ENCODE assay signal across 9 mouse cellular contexts in the genomic region with DNA sequence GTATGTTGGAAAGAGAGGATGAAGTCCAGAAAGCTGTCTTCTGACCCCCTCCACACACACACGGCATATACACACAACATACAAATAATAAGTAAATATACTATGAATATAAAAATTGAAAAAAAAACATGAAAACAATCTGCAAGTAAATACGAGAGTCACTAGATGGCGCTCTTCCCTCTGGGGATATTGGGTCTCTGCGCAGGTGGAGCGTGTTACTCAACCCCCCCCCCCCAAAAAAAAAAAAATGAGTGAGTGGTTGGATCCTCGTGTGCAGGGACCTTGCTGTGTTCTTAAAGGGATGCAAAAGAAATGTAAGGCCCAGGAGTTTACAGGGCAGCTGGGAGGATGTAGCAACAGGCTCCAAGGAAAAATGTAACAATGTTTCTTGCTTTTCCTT. TPM values are rescaled to one million over a fixed set of nuclear protein-coding genes. Genes with fewer than 3 reads are reported as not detected.
A peak's percentile ranks its signal among the peaks of the same experiment; 100 is the strongest.
DNase-seq lines count a peak whose midpoint lies in the region; ATAC-seq and TF ChIP-seq lines count a peak whose summit lies in the region.
"Had no signal": no experiment of that assay in that cellular context is flagged by ENCODE, and none has a peak within 500 bp of the region (broad histone marks: within the 10 kb centered on the region; RNA-seq: fewer than 3 reads in every experiment).

No protein-coding gene starts in this region.

- no peak for ATAC-seq in forebrain, embryonic 14.5 days
- ATAC-seq in forebrain, embryonic 11.5 days (replicated peaks; ENCODE audit: low FRiP score) = no peak
- no peak for ATAC-seq in liver, embryonic 12.5 days

- H3K36me3 ChIP-seq in forebrain, embryonic 14.5 days (ENCODE audit: control insufficient read depth, insufficient read depth, low read length) = no peaks in the 10 kb centered on the region
- no peaks in the 10 kb centered on the region for H3K36me3 ChIP-seq in forebrain, embryonic 11.5 days (ENCODE audit: control insufficient read depth, insufficient read depth, low read length)
- no peaks in the 10 kb centered on the region for H3K36me3 ChIP-seq in liver, embryonic 12.5 days
- H3K36me3 ChIP-seq: neural tube, embryonic 13.5 days had no signal

- no peaks in the 10 kb centered on the region for H3K9me3 ChIP-seq in forebrain, embryonic 14.5 days (replicated peaks; ENCODE audit: control insufficient read depth, low read length)
- H3K9me3 ChIP-seq in forebrain, embryonic 11.5 days (ENCODE audit: control insufficient read depth, low read length) = no peaks in the 10 kb centered on the region
- no peaks in the 10 kb centered on the region for H3K9me3 ChIP-seq in liver, embryonic 12.5 days (replicated peaks)
- H3K9me3 ChIP-seq: neural tube, embryonic 13.5 days had no signal

- H3K4me1 ChIP-seq in forebrain, embryonic 14.5 days (ENCODE audit: control insufficient read depth, insufficient read depth, low read length) = no peaks in the 10 kb centered on the region
- no peaks in the 10 kb centered on the region for H3K4me1 ChIP-seq in forebrain, embryonic 11.5 days (replicated peaks; ENCODE audit: control insufficient read depth, insufficient read depth, low read length)
- H3K4me1 ChIP-seq in liver, embryonic 12.5 days = peaks cover 33% of the 10 kb centered on the region
- no peaks in the 10 kb centered on the region; the same call in 1 of the 2 replicates for H3K4me1 ChIP-seq in embryonic fibroblast, embryonic 13.5 days (ENCODE audit: control insufficient read depth, insufficient read depth, low read length)

- H3K4me3 ChIP-seq in forebrain, embryonic 14.5 days (ENCODE audit: low read depth, low read length) = no peak overlapping the region
- H3K4me3 ChIP-seq in forebrain, embryonic 11.5 days (ENCODE audit: low read depth, low read length) = no peak overlapping the region
- H3K4me3 ChIP-seq in liver, embryonic 12.5 days = no peak overlapping the region
- H3K4me3 ChIP-seq in embryonic fibroblast, embryonic 13.5 days (ENCODE audit: insufficient read depth, low read length) = no peak overlapping the region
- H3K4me3 ChIP-seq: neural tube, embryonic 13.5 days had no signal

- H3K27ac ChIP-seq in forebrain, embryonic 14.5 days (ENCODE audit: low read depth, low read length) = no peak overlapping the region
- H3K27ac ChIP-seq in forebrain, embryonic 11.5 days (ENCODE audit: low read depth, low read length) = no peak overlapping the region
- no peak overlapping the region for H3K27ac ChIP-seq in liver, embryonic 12.5 days
- no peak overlapping the region for H3K27ac ChIP-seq in embryonic fibroblast, embryonic 13.5 days (ENCODE audit: insufficient read depth, low read length)
- H3K27ac ChIP-seq: neural tube, embryonic 13.5 days had no signal

- TF ChIP-seq POLR2A in embryonic fibroblast, embryonic 13.5 days (IDR thresholded peaks at IDR 0.05; ENCODE audit: low read depth, low read length) = no peak

- H3K4me2 ChIP-seq in forebrain, embryonic 14.5 days (ENCODE audit: low read length) = no peak overlapping the region
- no peak overlapping the region for H3K4me2 ChIP-seq in forebrain, embryonic 11.5 days (ENCODE audit: low read depth, low read length, severe bottlenecking)
- H3K4me2 ChIP-seq in liver, embryonic 12.5 days = no peak overlapping the region
- H3K4me2 ChIP-seq: neural tube, embryonic 13.5 days had no signal

- 0% methylated on average over 6 of the region's 6 CpGs for WGBS in forebrain, embryonic 14.5 days
- WGBS in forebrain, embryonic 11.5 days = 4% methylated on average over 6 of the region's 6 CpGs
- 2% methylated on average over 6 of the region's 6 CpGs for WGBS in liver, embryonic 12.5 days (ENCODE audit: insufficient replicate concordance)

- peak; percentile 42; the same call in 1 of the 2 replicates for TF ChIP-seq CTCF in embryonic fibroblast, embryonic 13.5 days (IDR thresholded peaks at IDR 0.05; ENCODE audit: borderline replicate concordance, insufficient read depth, low read length)

- no peak overlapping the region for H3K9ac ChIP-seq in forebrain, embryonic 14.5 days (ENCODE audit: low read length)
- no peak overlapping the region for H3K9ac ChIP-seq in forebrain, embryonic 11.5 days (ENCODE audit: low read length)
- H3K9ac ChIP-seq in liver, embryonic 12.5 days = no peak overlapping the region
- H3K9ac ChIP-seq: neural tube, embryonic 13.5 days had no signal

- no peaks in the 10 kb centered on the region for H3K27me3 ChIP-seq in forebrain, embryonic 14.5 days (replicated peaks; ENCODE audit: control insufficient read depth, insufficient read depth, low read length)
- H3K27me3 ChIP-seq in forebrain, embryonic 11.5 days (ENCODE audit: control insufficient read depth, insufficient read depth, low read length) = no peaks in the 10 kb centered on the region
- H3K27me3 ChIP-seq in liver, embryonic 12.5 days (replicated peaks) = peaks cover 13% of the 10 kb centered on the region
- H3K27me3 ChIP-seq: neural tube, embryonic 13.5 days had no signal

- peak; percentile 76 for DNase-seq in forebrain, embryonic 14.5 days (ENCODE audit: low spot score)
- DNase-seq in forebrain, embryonic 11.5 days (ENCODE audit: low spot score) = no peak
- DNase-seq in liver (peak; percentile 24), R1 (ENCODE audit: low read depth, low spot score) (peak; percentile 82)
- DNase-seq in thymus, postnatal 25 days = peak; percentile 29
- DNase-seq in urinary bladder, postnatal 36 days (ENCODE audit: low spot score in 2 of 2) = no peak

RNA-seq across cellular contexts. Expression of gene Srrm1, which starts 5.6 kb away (rescaled TPM):
- 129 and 152 TPM in 2 replicates for polyA plus RNA-seq in forebrain, embryonic 14.5 days (2014; fragmentation: Nextera tagmentation; extraction: Ambion mirVana)
- polyA plus RNA-seq in forebrain, embryonic 11.5 days (2014; fragmentation: Nextera tagmentation; extraction: Ambion mirVana) = 212 and 241 TPM in 2 replicates
- polyA plus RNA-seq in liver, embryonic 12.5 days (2016; fragmentation: Nextera tagmentation; extraction: Ambion mirVana) = 170 and 173 TPM in 2 replicates
- 160 and 173 TPM in 2 replicates for polyA plus RNA-seq in embryonic fibroblast, embryonic 13.5 days (2011; ENCODE audit: insufficient read length, low read depth, missing spikeins)

RNA-seq across cellular contexts. Expression of gene Ncmap, which starts 39.3 kb away (rescaled TPM):
- 0.41 and 0.49 TPM in 2 replicates for polyA plus RNA-seq in forebrain, embryonic 14.5 days (2014; fragmentation: Nextera tagmentation; extraction: Ambion mirVana)
- 0.20 and 0.43 TPM in 2 replicates for polyA plus RNA-seq in forebrain, embryonic 11.5 days (2014; fragmentation: Nextera tagmentation; extraction: Ambion mirVana)
- 0.08 and 0.11 TPM in 2 replicates for polyA plus RNA-seq in liver, embryonic 12.5 days (2016; fragmentation: Nextera tagmentation; extraction: Ambion mirVana)
- polyA plus RNA-seq in embryonic fibroblast, embryonic 13.5 days (2011; ENCODE audit: insufficient read length, low read depth, missing spikeins) = not detected in 2 replicates

Comparison
In these comparisons a context has a peak if more than half of its experiments do, and no peak if none do; other contexts are left out.
1. DNase-seq: peak in forebrain, embryonic 14.5 days (single experiment), liver (single experiment), R1 (single experiment) and thymus, postnatal 25 days (single experiment); none in forebrain, embryonic 11.5 days (single experiment) and urinary bladder, postnatal 36 days (0 of 2).